Mouse (Mus musculus) limb, embryonic 14.5 days (tissue): ENCODE results near the gene Itprid2. TPM values are rescaled to one million over a fixed set of nuclear protein-coding genes. Genes with fewer than 3 reads are reported as not detected.

ENCODE experiments used
- ATAC-seq: fragments of 200-750 bp; cut with Nextera tagmentation; 2 replicates; pipeline ENCODE4 v1.8.0; 2017; ENCODE audit warnings: low read depth, moderate number of reproducible peaks, moderate TSS enrichment; ENCODE audit not compliant: low FRiP score
- DNase-seq: peaks from one replicate; pipeline ENCODE4 v3.0.0-alpha.2; 2015; ENCODE audit warnings: low spot score
- H3K27ac ChIP-seq: fragments of 300-500 bp; sonication (generic); replicated peaks from 2 replicates; pipeline ENCODE4 v1.5.1; 2014; ENCODE audit warnings: low read depth, mild to moderate bottlenecking, low read length, moderate library complexity, mixed read lengths
- H3K27me3 ChIP-seq: fragments of 300-500 bp; sonication (generic); 2 replicates; pipeline ENCODE4 v1.6.1; 2014; ENCODE audit warnings: low read length, mixed read lengths; ENCODE audit not compliant: control insufficient read depth, insufficient read depth
- H3K36me3 ChIP-seq: fragments of 300-500 bp; sonication (generic); 2 replicates; pipeline ENCODE4 v1.6.1; 2014; ENCODE audit warnings: mild to moderate bottlenecking, low read length, moderate library complexity, mixed read lengths; ENCODE audit not compliant: control insufficient read depth, insufficient read depth
- H3K4me1 ChIP-seq: fragments of 300-500 bp; sonication (generic); 2 replicates; pipeline ENCODE4 v1.6.1; 2014; ENCODE audit warnings: antibody characterized with exemption, low read length, mixed read lengths; ENCODE audit not compliant: control insufficient read depth, insufficient read depth
- H3K4me2 ChIP-seq: fragments of 300-500 bp; sonication (generic); replicated peaks from 2 replicates; pipeline ENCODE4 v1.6.1; 2014; ENCODE audit warnings: low read depth, mild to moderate bottlenecking, low read length, moderate library complexity; ENCODE audit not compliant: severe bottlenecking
- H3K4me3 ChIP-seq: fragments of 300-500 bp; sonication (generic); replicated peaks from 2 replicates; pipeline ENCODE4 v1.5.1; 2014; ENCODE audit warnings: low read length
- H3K9ac ChIP-seq: fragments of 300-500 bp; sonication (generic); 2 replicates; pipeline ENCODE4 v1.6.1; 2014; ENCODE audit warnings: mild to moderate bottlenecking, low read depth, low read length, moderate library complexity; ENCODE audit not compliant: severe bottlenecking
- H3K9me3 ChIP-seq: fragments of 300-500 bp; sonication (generic); 2 replicates; pipeline ENCODE4 v1.6.1; 2016; ENCODE audit warnings: low read length; ENCODE audit not compliant: control insufficient read depth
- POLR2A ChIP-seq: fragments of 200-500 bp; IDR thresholded peaks from 2 replicates; pipeline ENCODE4 v1.8.0; 2012; ENCODE audit warnings: inconsistent platforms, mild to moderate bottlenecking, moderate library complexity, borderline replicate concordance; ENCODE audit not compliant: insufficient read depth, insufficient read length; ENCODE audit errors: extremely low read depth
- WGBS: fragments of 180-500 bp; shearing (Covaris S2); extraction: QIAGEN DNeasy Blood & Tissue Kit; methylation state at CpG from one replicate; pipeline ENCODE4 v1.1.7; 2014; 5-methylcytosine and 5-hydroxymethylcytosine counted together
- polyA plus RNA-seq, 2 experiments: library from polyadenylated mRNA; depleted of rRNA in 1 of 2; stranded (reverse) in 1 of 2; unstranded in 1 of 2; fragments of >200 nt; fragmentation: Nextera tagmentation in 1 of 2; extraction: Ambion mirVana in 1 of 2; gene quantifications; 2 replicates each; pipeline versions ENCODE4 v1.2.1 to v1.2.3; 2012 to 2014

Itprid2 gene
- polyA plus RNA-seq, 2 experiments: 9.3 to 14.8 TPM

DNA sequence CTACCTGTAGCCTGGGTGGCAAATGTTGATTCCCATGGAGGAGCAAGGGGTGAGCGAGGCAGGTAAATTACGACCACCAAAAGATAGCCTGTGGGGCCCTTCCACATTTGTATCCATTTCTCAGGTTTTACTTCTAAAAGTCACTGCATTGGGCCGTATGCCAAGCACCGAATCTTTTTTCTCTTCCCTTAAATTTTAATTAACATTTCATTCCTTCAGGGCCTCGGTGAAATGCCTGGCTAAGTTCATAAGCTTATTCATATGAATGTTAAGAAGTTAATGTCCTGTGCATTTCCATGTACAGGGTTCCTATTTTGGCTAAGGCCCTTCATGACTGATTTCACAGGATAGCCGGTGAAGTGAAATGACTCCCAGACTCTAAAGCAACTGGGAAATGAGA is 32.8 kb upstream of the Itprid2 start:
- no peak for ATAC-seq
- peak; percentile 4 for DNase-seq
- Histone ChIP-seq H3K4me1 (peaks cover 3% of the 10 kb centered on the region; the same call in 1 of the 2 replicates), H3K9ac (no peak overlapping the region), H3K9me3 (no peaks in the 10 kb centered on the region), H3K27ac (no peak overlapping the region), H3K4me3 (no peak overlapping the region), H3K36me3 (no peaks in the 10 kb centered on the region), H3K4me2 (no peak overlapping the region), H3K27me3 (no peaks in the 10 kb centered on the region)
- no peak for TF ChIP-seq POLR2A
- 46% methylated on average over 6 of the region's 6 CpGs for WGBS

DNA sequence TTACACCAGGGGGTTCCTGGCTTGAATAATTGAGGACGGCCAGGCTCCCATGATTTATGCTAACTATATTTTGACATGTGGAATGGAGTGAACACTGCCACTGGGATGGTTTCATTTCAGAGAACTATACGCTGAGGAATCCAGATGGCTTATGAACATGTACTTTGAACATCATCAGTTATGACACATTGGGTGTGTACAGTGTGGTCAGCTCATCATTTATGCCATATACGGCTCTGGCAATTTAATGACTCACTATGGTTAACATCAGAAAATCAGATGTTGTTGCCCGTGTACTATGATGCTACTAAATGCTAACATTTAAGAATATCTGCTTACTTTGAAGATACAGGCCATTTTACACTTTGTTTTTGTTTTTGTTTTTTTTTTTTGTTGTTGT is 31.8 kb upstream of the Itprid2 start:
- H3K9me3 ChIP-seq: no peaks in the 10 kb centered on the region
- 80% methylated on average over 4 of the region's 4 CpGs for WGBS
- TF ChIP-seq POLR2A: no peak
- no peak overlapping the region for H3K9ac ChIP-seq
- no peak overlapping the region for H3K27ac ChIP-seq
- no peak overlapping the region for H3K4me2 ChIP-seq
- ATAC-seq: no peak
- H3K36me3 ChIP-seq: no peaks in the 10 kb centered on the region
- no peaks in the 10 kb centered on the region for H3K27me3 ChIP-seq
- peaks cover 3% of the 10 kb centered on the region; the same call in 1 of the 2 replicates for H3K4me1 ChIP-seq
- H3K4me3 ChIP-seq: no peak overlapping the region
- no peak for DNase-seq

DNA sequence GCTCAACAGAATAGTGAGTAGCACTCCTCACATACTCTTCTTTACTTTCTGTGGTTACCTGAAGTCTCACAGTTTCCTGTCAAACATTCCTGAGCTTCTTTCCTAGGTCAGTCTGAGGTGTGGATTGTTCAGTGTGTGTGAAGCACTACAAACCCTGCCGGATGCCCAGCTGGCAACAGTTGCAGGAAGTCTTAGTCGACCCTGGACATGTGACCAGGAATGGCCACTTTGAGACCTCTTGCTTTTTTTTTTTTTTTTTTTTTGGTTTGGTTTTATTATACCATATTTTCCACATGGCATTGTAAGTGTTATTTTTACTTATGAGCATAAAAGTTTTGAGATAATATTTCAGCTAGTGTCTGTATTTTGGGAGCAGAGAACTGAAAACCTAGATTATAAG is 29.1 kb upstream of the Itprid2 start:
- Histone ChIP-seq H3K4me2 (no peak overlapping the region), H3K27ac (no peak overlapping the region), H3K9me3 (no peaks in the 10 kb centered on the region), H3K36me3 (no peaks in the 10 kb centered on the region), H3K4me1 (peaks cover 3% of the 10 kb centered on the region; the same call in 1 of the 2 replicates), H3K9ac (no peak overlapping the region), H3K27me3 (no peaks in the 10 kb centered on the region), H3K4me3 (no peak overlapping the region)
- DNase-seq: no peak
- TF ChIP-seq POLR2A: no peak
- no peak for ATAC-seq
- WGBS: 67% methylated on average over 2 of the region's 2 CpGs

DNA sequence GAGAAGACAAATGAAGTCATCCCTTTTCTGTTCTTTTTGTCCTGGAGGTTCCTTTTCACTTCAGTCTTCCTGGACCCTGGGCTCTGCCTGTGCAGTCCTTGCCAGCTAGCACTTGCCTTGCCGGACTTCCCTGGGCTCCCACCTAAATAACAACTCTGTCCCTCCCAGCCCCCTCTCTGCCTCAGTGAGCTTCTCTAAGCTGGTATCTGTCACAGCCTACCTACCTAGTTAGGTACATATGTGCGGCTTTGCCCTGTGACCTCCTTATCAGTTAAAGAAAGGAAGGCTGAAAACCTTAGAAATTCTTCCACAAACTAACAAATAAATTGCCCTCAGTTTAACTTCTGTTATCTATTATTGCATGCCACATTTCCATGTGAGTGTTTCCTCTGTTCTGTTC is 28.0 kb upstream of the Itprid2 start:
- Histone ChIP-seq H3K9me3 (no peaks in the 10 kb centered on the region), H3K4me2 (no peak overlapping the region), H3K4me3 (no peak overlapping the region), H3K27me3 (no peaks in the 10 kb centered on the region), H3K4me1 (no peaks in the 10 kb centered on the region), H3K9ac (no peak overlapping the region), H3K36me3 (no peaks in the 10 kb centered on the region), H3K27ac (no peak overlapping the region)
- ATAC-seq: no peak
- no peak for TF ChIP-seq POLR2A
- WGBS: 81% methylated on average over 2 of the region's 2 CpGs
- no peak for DNase-seq

DNA sequence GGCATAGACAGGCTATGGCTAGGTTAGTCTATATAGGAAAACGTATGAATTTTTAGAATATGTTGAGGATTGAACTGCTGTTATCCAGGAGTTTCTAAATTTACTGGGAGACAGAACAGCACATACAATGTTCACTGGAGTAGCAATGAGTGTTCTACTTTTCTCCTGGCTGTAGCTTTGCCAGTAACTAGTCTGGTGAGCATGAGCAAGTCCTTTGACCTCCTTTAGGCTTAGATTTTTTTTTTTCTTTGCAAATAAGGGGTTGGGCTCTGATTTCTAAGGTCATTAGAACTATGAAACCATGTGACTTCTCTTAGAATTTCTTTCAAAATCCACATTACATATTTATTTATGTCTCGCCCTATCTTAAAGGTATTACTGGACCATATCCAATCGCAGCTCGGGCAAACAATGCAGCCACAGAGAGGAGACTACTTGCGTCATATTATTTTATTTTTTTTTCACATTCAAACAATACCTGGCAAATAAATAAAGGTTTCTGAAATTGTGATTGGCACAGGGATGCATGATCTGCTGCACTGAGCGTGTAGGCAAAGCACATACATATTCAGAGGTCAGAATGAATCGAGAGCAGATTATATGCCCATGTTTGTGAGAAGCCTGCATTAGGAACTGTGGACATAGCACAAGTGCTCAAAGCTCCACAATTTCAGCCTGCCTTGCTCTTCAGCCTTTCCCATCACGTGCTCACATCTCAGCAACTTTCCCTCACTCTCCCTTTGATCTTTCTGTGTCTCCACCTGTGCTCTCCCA is 26.7 kb upstream of the Itprid2 start:
- Histone ChIP-seq H3K9me3 (no peaks in the 10 kb centered on the region), H3K9ac (no peak overlapping the region), H3K4me2 (no peak overlapping the region), H3K4me1 (no peaks in the 10 kb centered on the region), H3K27me3 (no peaks in the 10 kb centered on the region), H3K36me3 (no peaks in the 10 kb centered on the region), H3K27ac (no peak overlapping the region), H3K4me3 (no peak overlapping the region)
- no peak for ATAC-seq
- WGBS: 86% methylated on average over 8 of the region's 8 CpGs
- TF ChIP-seq POLR2A: no peak
- DNase-seq: no peak
